Mouse (Mus musculus) heart, postnatal 0 days (tissue): Measurements from ENCODE around the gene Tmem213. TPM values are rescaled to one million over a fixed set of nuclear protein-coding genes. Genes with fewer than 3 reads are reported as not detected.

Experiments used
- ATAC-seq: fragments of 200-750 bp; cut with Nextera tagmentation; 2 replicates; pipeline ENCODE4 v1.8.0; 2017; ENCODE audit warnings: low read depth, moderate number of reproducible peaks, moderate library complexity; ENCODE audit not compliant: insufficient read depth
- DNase-seq: peaks from one replicate; pipeline ENCODE4 v3.0.0-alpha.2; 2016; ENCODE audit warnings: low spot score
- H3K27ac ChIP-seq: fragments of 300-500 bp; sonication (generic); 2 replicates; pipeline ENCODE4 v1.5.1; 2014; ENCODE audit warnings: low read depth, mild to moderate bottlenecking
- H3K27me3 ChIP-seq: fragments of 300-500 bp; sonication (generic); 2 replicates; pipeline ENCODE4 v1.6.1; 2014; ENCODE audit warnings: low read length, mixed read lengths; ENCODE audit not compliant: control insufficient read depth, insufficient read depth
- H3K36me3 ChIP-seq: fragments of 300-500 bp; sonication (generic); replicated peaks from 2 replicates; pipeline ENCODE4 v1.6.1; 2014; ENCODE audit warnings: low read length, mixed read lengths; ENCODE audit not compliant: control insufficient read depth, insufficient read depth
- H3K4me1 ChIP-seq: fragments of 300-500 bp; sonication (generic); 2 replicates; pipeline ENCODE4 v1.6.1; 2014; ENCODE audit warnings: antibody characterized with exemption; ENCODE audit not compliant: control insufficient read depth, insufficient read depth
- H3K4me2 ChIP-seq: fragments of 300-500 bp; sonication (generic); 2 replicates; pipeline ENCODE4 v1.6.1; 2014; ENCODE audit warnings: low read depth, mild to moderate bottlenecking, low read length, moderate library complexity
- H3K4me3 ChIP-seq: fragments of 300-500 bp; sonication (generic); 2 replicates; pipeline ENCODE4 v1.5.1; 2014; ENCODE audit warnings: low read depth, low read length
- H3K9ac ChIP-seq: fragments of 300-500 bp; sonication (generic); replicated peaks from 2 replicates; pipeline ENCODE4 v1.6.1; 2014; ENCODE audit warnings: low read depth, low read length, mixed read lengths
- H3K9me3 ChIP-seq: fragments of 300-500 bp; sonication (generic); replicated peaks from 2 replicates; pipeline ENCODE4 v1.6.1; 2016; ENCODE audit warnings: low read length; ENCODE audit not compliant: control insufficient read depth
- CTCF ChIP-seq: IDR thresholded peaks from 2 replicates; pipeline ENCODE4 v1.5.1; 2016; ENCODE audit warnings: antibody characterized with exemption, control low read depth, low read depth
- EP300 ChIP-seq: IDR thresholded peaks from 2 replicates; pipeline ENCODE4 v1.6.1; 2016; ENCODE audit warnings: antibody characterized with exemption, low read depth
- WGBS: fragments of 180-500 bp; shearing (Covaris S2); extraction: QIAGEN DNeasy Blood & Tissue Kit; methylation state at CpG from one replicate; pipeline ENCODE4 v1.1.7; 2014; 5-methylcytosine and 5-hydroxymethylcytosine counted together
- polyA plus RNA-seq: library from polyadenylated mRNA; unstranded; fragments of >200 nt; fragmentation: Nextera tagmentation; extraction: Ambion mirVana; gene quantifications from 2 replicates; pipeline ENCODE4 v1.2.1, GENCODE M21; 2015
- total RNA-seq: library from RNA; depleted of rRNA; stranded (reverse); fragments of >200 nt; gene quantifications from 2 replicates; pipeline ENCODE4 v1.2.3, GENCODE M21; 2014; ENCODE audit warnings: low replicate concordance

Gene Tmem213
- total and polyA plus RNA-seq, 2 experiments from 2014 or later: not detected

DNA sequence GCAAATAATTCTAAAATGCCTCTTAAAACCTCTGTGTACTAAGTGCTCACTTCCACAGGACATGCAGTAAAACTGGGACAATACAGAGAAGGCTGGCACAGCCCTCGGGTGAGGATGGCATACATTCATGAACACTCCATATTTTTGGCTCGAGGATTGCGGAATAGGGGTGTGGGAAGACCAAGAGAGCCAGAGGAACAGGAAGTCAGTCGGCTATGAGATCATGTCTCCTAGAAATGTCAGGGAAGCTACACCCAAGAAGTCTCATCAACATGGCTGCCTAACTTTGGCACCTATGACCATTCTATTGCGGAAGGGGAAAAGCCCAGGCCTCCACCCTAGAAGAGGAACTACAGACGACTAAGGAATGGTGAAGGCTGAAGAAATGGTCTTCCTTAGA is 9.3 kb downstream of the Tmem213 start:
- Histone ChIP-seq H3K9ac (no peak overlapping the region), H3K27ac (no peak overlapping the region), H3K4me1 (no peaks in the 10 kb centered on the region; the same call in 1 of the 2 replicates), H3K4me2 (no peak overlapping the region), H3K9me3 (no peaks in the 10 kb centered on the region), H3K36me3 (no peaks in the 10 kb centered on the region), H3K27me3 (no peaks in the 10 kb centered on the region), H3K4me3 (no peak overlapping the region)
- no peak for TF ChIP-seq CTCF
- TF ChIP-seq EP300: no peak
- WGBS: 78% methylated on average over 6 of the region's 6 CpGs
- DNase-seq (no peak), ATAC-seq (no peak)

DNA sequence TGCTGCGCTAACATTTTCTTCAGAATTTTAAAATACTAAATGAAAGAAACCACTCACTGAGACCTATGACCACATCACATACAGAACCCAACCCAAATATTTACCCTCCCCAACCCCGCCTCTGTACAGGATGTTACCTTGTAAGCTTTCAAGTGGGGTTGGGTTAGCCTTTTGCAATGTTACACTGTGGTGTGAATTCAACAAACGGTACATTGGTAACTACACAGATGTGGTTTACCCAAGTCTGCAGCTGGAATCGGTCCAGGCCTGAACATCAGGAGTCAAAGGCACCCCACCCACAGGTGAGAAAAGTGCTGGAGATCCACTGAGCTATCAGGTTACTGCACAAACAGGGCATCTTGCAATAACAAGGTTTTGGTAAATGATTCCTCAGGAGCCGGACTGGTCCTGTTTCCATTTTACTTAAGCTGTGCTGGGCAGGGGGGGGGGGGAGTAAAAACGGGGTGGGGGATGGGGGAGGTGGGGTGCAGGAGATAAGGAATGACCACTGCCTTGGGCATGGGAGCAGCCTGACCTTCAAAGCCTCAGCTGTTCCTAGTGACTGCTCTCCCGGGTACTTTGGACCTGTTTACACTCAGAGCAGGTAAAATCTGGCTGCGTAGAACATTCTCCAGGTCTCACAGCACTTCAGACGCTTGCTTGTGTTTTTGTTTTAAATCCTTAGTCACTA is 11.8 kb downstream of the Tmem213 start:
- WGBS: 65% methylated on average over 9 of the region's 9 CpGs
- no peaks in the 10 kb centered on the region for H3K9me3 ChIP-seq
- no peak for DNase-seq
- H3K4me3 ChIP-seq: no peak overlapping the region
- no peak for ATAC-seq
- no peak overlapping the region for H3K4me2 ChIP-seq
- H3K27me3 ChIP-seq: no peaks in the 10 kb centered on the region
- H3K36me3 ChIP-seq: no peaks in the 10 kb centered on the region
- no peak overlapping the region for H3K27ac ChIP-seq
- no peak for TF ChIP-seq EP300
- TF ChIP-seq CTCF: no peak
- H3K9ac ChIP-seq: no peak overlapping the region
- H3K4me1 ChIP-seq: no peaks in the 10 kb centered on the region; the same call in 1 of the 2 replicates

DNA sequence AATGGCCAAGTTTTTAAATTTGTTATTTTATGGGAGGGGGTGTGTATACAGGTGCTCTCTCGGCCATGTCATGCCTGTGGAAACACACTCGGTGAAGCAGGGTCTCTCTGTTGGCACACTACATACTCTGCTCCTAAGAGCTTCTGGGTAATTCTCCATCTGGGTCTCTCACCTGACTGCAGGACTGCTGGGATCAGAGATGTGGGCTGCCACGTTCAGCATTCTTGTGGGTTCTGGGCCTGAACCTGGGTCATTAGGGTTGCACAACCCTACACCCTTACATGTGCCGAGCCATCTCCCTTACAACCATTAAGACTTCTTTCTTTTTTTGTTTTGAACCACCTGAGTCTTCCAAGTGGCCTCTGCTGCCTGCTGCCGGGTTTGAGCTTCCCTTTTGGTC is 12.8 kb downstream of the Tmem213 start:
- DNase-seq: no peak
- Histone ChIP-seq H3K27ac (no peak overlapping the region), H3K27me3 (no peaks in the 10 kb centered on the region), H3K9me3 (no peaks in the 10 kb centered on the region), H3K9ac (no peak overlapping the region), H3K4me3 (no peak overlapping the region), H3K36me3 (no peaks in the 10 kb centered on the region), H3K4me1 (no peaks in the 10 kb centered on the region; the same call in 1 of the 2 replicates), H3K4me2 (no peak overlapping the region)
- no peak for ATAC-seq
- TF ChIP-seq EP300 (no peak), CTCF (no peak)
- WGBS: 85% methylated on average over 5 of the region's 5 CpGs

DNA sequence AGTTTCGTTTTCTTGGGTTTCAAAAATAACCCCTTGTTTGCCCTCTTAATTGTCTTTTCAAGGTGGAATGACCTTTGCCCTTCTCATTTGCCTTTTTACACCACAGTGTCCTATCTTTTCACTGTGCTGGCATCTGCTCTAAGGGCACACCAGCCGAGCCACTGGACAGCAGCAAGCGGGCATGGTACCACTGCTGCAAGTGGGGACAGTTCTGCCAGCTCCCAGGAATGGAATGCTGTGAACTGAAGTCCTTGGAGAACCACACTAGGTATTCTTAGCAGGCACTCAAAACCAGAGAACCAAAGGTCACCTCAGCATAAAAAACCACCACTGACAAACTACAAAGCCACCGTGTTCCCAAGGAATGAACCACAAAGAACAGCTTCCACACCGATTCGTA is 13.7 kb downstream of the Tmem213 start:
- Histone ChIP-seq H3K36me3 (no peaks in the 10 kb centered on the region), H3K27ac (peak overlapping the region; percentile 22; the same call in 1 of the 2 replicates), H3K4me3 (no peak overlapping the region), H3K27me3 (no peaks in the 10 kb centered on the region), H3K4me2 (0 out of 2 replicates have a peak overlapping the region, but pooled peaks have one; percentile 11), H3K9ac (no peak overlapping the region), H3K4me1 (no peaks in the 10 kb centered on the region; the same call in 1 of the 2 replicates), H3K9me3 (no peaks in the 10 kb centered on the region)
- peak; percentile 76 for ATAC-seq
- DNase-seq: peak; percentile 47
- WGBS: 48% methylated on average over 6 of the region's 6 CpGs
- TF ChIP-seq EP300 (no peak), CTCF (no peak)

DNA sequence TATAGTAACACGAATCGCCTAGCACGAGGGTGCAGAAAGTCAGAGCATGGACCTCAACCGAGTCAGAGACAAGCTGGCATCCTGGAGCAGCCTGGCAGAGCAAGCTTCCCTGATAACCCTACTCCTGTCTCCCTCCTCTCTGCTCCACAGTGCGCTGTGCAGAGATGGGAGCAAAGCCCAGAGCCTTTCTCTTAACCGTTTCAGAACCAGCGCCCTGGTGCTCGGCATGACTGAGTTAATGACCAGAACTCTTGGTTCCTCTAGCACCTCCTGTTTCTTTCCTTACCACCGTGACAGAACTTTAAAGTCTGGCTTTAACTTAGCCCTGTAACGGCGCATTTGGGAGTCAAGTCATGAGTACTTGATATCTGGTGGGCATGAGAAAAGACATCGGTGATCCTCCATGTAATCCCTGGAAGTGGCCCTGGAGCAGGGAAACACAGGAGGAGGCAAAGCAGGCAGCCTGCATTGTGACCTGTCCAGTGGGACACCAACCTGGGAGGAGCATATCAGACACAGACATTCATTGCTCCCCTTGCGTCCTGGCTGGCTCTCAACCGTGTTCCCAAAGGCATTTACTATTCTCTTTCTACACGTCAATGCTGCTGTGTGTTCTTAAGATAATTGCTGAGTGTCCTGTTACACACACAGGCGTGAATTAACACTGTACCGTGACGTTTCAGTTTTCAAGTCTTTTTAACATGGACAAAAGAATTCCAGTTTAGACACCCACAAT is 14.6 kb downstream of the Tmem213 start:
- Histone ChIP-seq H3K4me2 (no peak overlapping the region), H3K36me3 (no peaks in the 10 kb centered on the region), H3K9me3 (no peaks in the 10 kb centered on the region), H3K27ac (peak overlapping the region; percentile 18; the same call in 1 of the 2 replicates), H3K4me1 (no peaks in the 10 kb centered on the region; the same call in 1 of the 2 replicates), H3K27me3 (no peaks in the 10 kb centered on the region), H3K9ac (no peak overlapping the region), H3K4me3 (no peak overlapping the region)
- WGBS: 63% methylated on average over 18 of the region's 18 CpGs
- DNase-seq (no peak), ATAC-seq (no peak)
- TF ChIP-seq EP300 (no peak), CTCF (no peak)
